In genomic region chr9:32019786-32020185, GRCm38 (mm10) we compare ENCODE assay signal across 17 mouse cellular contexts.
"Had no signal": no experiment of that assay in that cellular context is flagged by ENCODE, and none has a peak within 500 bp of the region (broad histone marks: within the 10 kb centered on the region; RNA-seq: fewer than 3 reads in every experiment).

No protein-coding gene starts in this region.

- H3K4me1 ChIP-seq: megakaryocyte, embryonic 14.5 days had no signal

- H3K4me2 ChIP-seq: lung, embryonic 14.5 days; midbrain, embryonic 11.5 days; midbrain, embryonic 13.5 days; midbrain, embryonic 15.5 days; neural tube, embryonic 12.5 days had no signal

- H3K27ac ChIP-seq: macrophage; midbrain, embryonic 13.5 days; midbrain, embryonic 15.5 days; neural tube, embryonic 12.5 days had no signal

- ATAC-seq: midbrain, embryonic 13.5 days; midbrain, embryonic 15.5 days had no signal

- H3K36me3 ChIP-seq: midbrain, embryonic 13.5 days; midbrain, embryonic 15.5 days; neural tube, embryonic 12.5 days had no signal

- DNase-seq: lung, adult 18-20 months; lung, embryonic 14.5 days; lung, postnatal 10 days; retina, postnatal 1 day; right cerebral cortex, adult 18-20 months; right cerebral cortex, postnatal 25 days; right cerebral cortex, postnatal 4 days; spleen, adult 18-20 months; thymus, adult 18-20 months; thymus, postnatal 14 days; thymus, postnatal 36 days had no signal

- H3K4me3 ChIP-seq: megakaryocyte, embryonic 14.5 days; midbrain, embryonic 13.5 days; midbrain, embryonic 15.5 days; neural tube, embryonic 12.5 days had no signal

- H3K9me3 ChIP-seq: megakaryocyte, embryonic 14.5 days; midbrain, embryonic 13.5 days; midbrain, embryonic 15.5 days; neural tube, embryonic 12.5 days had no signal

- H3K9ac ChIP-seq: lung, embryonic 14.5 days; midbrain, embryonic 13.5 days; midbrain, embryonic 15.5 days; neural tube, embryonic 12.5 days had no signal

- H3K27me3 ChIP-seq: midbrain, embryonic 13.5 days; midbrain, embryonic 15.5 days; neural tube, embryonic 12.5 days had no signal
